Mouse (Mus musculus) midbrain, embryonic 14.5 days (tissue): ENCODE results near the gene Iqcf3. TPM values are rescaled to one million over a fixed set of nuclear protein-coding genes. Genes with fewer than 3 reads are reported as not detected.

Source experiments
- ATAC-seq: fragments of 200-750 bp; cut with Nextera tagmentation; 2 replicates; pipeline ENCODE4 v1.8.0; 2017; ENCODE audit warnings: moderate number of reproducible peaks, moderate library complexity; ENCODE audit not compliant: low FRiP score, low TSS enrichment
- DNase-seq: peaks from one replicate; pipeline ENCODE4 v3.0.0-alpha.2; 2015
- H3K27ac ChIP-seq: fragments of 300-500 bp; sonication (generic); replicated peaks from 2 replicates; pipeline ENCODE4 v1.5.1; 2014; ENCODE audit warnings: mild to moderate bottlenecking, low read depth, low read length, moderate library complexity
- H3K27me3 ChIP-seq: fragments of 300-500 bp; sonication (generic); 2 replicates; pipeline ENCODE4 v1.6.1; 2014; ENCODE audit warnings: low read length, control low read depth, mixed read lengths; ENCODE audit not compliant: control insufficient read depth, insufficient read depth
- H3K36me3 ChIP-seq: fragments of 300-500 bp; sonication (generic); 2 replicates; pipeline ENCODE4 v1.6.1; 2014; ENCODE audit warnings: low read length, control low read depth; ENCODE audit not compliant: control insufficient read depth, insufficient read depth
- H3K4me1 ChIP-seq: fragments of 300-500 bp; sonication (generic); 2 replicates; pipeline ENCODE4 v1.6.1; 2014; ENCODE audit warnings: mild to moderate bottlenecking, antibody characterized with exemption, low read length, control low read depth; ENCODE audit not compliant: control insufficient read depth, insufficient read depth
- H3K4me2 ChIP-seq: fragments of 300-500 bp; sonication (generic); 2 replicates; pipeline ENCODE4 v1.6.1; 2014; ENCODE audit warnings: mild to moderate bottlenecking, low read length, moderate library complexity
- H3K4me3 ChIP-seq: fragments of 300-500 bp; sonication (generic); replicated peaks from 2 replicates; pipeline ENCODE4 v1.5.1; 2014; ENCODE audit warnings: low read depth, low read length
- H3K9ac ChIP-seq: fragments of 300-500 bp; sonication (generic); replicated peaks from 2 replicates; pipeline ENCODE4 v1.6.1; 2014; ENCODE audit warnings: mild to moderate bottlenecking, low read length, moderate library complexity
- H3K9me3 ChIP-seq: fragments of 300-500 bp; sonication (generic); 2 replicates; pipeline ENCODE4 v1.6.1; 2016; ENCODE audit warnings: low read length, control low read depth, mixed read lengths; ENCODE audit not compliant: control insufficient read depth
- WGBS: fragments of 180-500 bp; shearing (Covaris S2); extraction: QIAGEN DNeasy Blood & Tissue Kit; methylation state at CpG from one replicate; pipeline ENCODE4 v1.1.7; 2014; 5-methylcytosine and 5-hydroxymethylcytosine counted together
- polyA plus RNA-seq: library from polyadenylated mRNA; unstranded; fragments of >200 nt; fragmentation: Nextera tagmentation; extraction: Ambion mirVana; gene quantifications from 2 replicates; pipeline ENCODE4 v1.2.1, GENCODE M21; 2014

The Iqcf3 gene
- polyA plus RNA-seq, 1 experiment from 2014 or later: not detected

- 83% methylated on average over 9 of the region's 9 CpGs for WGBS
- Histone ChIP-seq H3K27me3 (no peaks in the 10 kb centered on the region), H3K4me2 (peak overlapping the region; percentile 95), H3K27ac (no peak overlapping the region), H3K9me3 (no peaks in the 10 kb centered on the region), H3K4me3 (peak overlapping the region; percentile 66), H3K36me3 (peaks cover 26% of the 10 kb centered on the region), H3K9ac (peak overlapping the region; percentile 62), H3K4me1 (peaks cover 12% of the 10 kb centered on the region)
- ATAC-seq (no peak), DNase-seq (no peak)
Observed at GRCm38 (mm10) chr9:106478101-106478500, 83.3 kb downstream of the Iqcf3 start.

DNA sequence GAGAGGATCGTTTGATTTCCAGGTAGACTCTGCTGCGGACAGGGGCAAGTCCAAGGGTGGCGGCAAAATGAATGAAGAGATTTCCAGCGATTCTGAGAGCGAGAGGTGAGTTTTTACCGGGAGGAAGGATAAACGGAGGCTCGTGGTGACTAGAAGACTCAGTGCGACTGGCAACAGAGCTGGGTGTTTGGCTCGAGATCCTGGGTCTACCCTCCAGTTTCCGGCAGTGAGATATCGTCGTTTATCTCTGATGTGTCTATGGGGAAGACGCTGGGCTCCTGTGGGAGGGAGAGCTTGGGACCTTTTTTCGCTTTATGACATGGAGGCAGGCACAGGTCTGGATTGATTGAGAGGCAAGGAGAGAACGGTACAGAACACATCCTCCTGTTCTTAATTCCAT lies 83.8 kb downstream of the Iqcf3 start:
- peak overlapping the region; percentile 62 for H3K9ac ChIP-seq
- ATAC-seq: no peak
- no peaks in the 10 kb centered on the region for H3K9me3 ChIP-seq

DNA sequence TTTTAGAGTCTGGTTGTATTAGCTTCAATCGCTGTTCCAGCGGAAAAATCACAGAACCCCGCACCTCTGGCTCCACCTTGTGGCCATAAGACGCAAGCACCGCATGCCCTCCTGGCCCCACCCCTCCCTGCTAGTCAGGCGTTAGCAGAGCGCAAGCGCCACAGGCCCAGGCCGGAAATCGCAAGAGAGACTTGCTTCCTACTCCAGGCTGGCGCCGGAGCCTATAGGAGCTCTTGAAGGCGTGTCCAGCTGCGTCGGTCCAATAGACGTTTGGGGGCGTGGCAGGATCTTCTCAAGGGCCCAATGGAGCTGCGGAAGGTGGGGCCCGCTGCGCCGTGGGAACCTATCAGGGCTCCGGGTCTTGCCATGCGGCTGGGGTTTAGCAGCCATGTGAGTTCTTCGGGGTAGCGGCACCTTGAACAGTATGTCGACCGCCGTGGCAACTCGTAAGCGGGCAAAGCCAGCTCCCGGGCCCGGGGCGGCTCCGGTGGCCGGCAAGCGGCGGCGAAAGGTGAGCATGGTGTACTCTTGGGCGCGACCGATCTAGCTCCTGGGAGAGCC lies 84.4 kb downstream of the Iqcf3 start, which contains the start of gene Parp3:
Parp3 (minus strand) TSS at position 26 of the 561 bp plus-strand sequence.
- H3K27ac ChIP-seq: 0 out of 2 replicates have a peak within 1 kb of the TSS, but pooled peaks have one; percentile 26
- H3K4me2 ChIP-seq: peak within 1 kb of the TSS; percentile 95
- H3K9ac ChIP-seq: peak within 1 kb of the TSS; percentile 62
- WGBS: under 1% methylated on average over 41 of the region's 41 CpGs
- no peaks in the 10 kb centered on the region for H3K9me3 ChIP-seq
- H3K4me1 ChIP-seq: peaks cover 12% of the 10 kb centered on the region
- H3K4me3 ChIP-seq: peak within 1 kb of the TSS; percentile 66
- peaks cover 19% of the 10 kb centered on the region; the same call in 1 of the 2 replicates for H3K36me3 ChIP-seq
- no peaks in the 10 kb centered on the region for H3K27me3 ChIP-seq
- DNase-seq (peak; percentile 100), ATAC-seq (peak; percentile 97)

More for the DNA sequence above, 83.8 kb downstream of the Iqcf3 start:
- Histone ChIP-seq H3K4me1 (peaks cover 12% of the 10 kb centered on the region), H3K36me3 (peaks cover 21% of the 10 kb centered on the region), H3K4me2 (peak overlapping the region; percentile 95), H3K27me3 (no peaks in the 10 kb centered on the region), H3K4me3 (peak overlapping the region; percentile 66), H3K27ac (no peak overlapping the region)
- 6% methylated on average over 16 of the region's 16 CpGs for WGBS
- no peak for DNase-seq

GRCm38 (mm10) chr9:106476002-106476923 lies 85.2 kb downstream of the Iqcf3 start:
- Histone ChIP-seq H3K4me1 (peaks cover 12% of the 10 kb centered on the region), H3K27ac (0 out of 2 replicates have a peak overlapping the region, but pooled peaks have one; percentile 26), H3K9me3 (no peaks in the 10 kb centered on the region), H3K9ac (no peak overlapping the region; the same call in 1 of the 2 replicates), H3K27me3 (no peaks in the 10 kb centered on the region), H3K4me2 (peak overlapping the region; percentile 33; the same call in 1 of the 2 replicates), H3K36me3 (peaks cover 12% of the 10 kb centered on the region; the same call in 1 of the 2 replicates), H3K4me3 (peak overlapping the region; percentile 66)
- DNase-seq (no peak), ATAC-seq (no peak; the same call in 1 of the 2 replicates)
- WGBS: 39% methylated on average over 16 of the region's 16 CpGs

DNA sequence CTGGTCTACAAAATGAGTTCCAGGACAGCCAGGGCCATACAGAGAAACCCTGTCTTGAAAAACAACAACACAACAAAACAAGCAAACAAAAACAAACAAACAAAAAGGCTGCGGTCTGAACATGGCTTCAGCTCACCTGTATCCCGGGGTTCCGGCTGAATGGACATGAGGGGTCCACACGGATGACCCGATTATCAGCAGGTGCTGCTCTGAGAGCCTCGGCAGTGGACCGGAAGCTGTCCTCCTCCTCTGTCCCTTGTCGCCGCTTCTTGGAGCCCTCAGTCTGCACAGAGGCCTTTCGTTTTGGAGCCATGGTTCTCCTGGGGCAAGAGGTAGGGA lies 85.8 kb downstream of the Iqcf3 start, which contains the start of gene Rrp9:
Rrp9 (plus strand) TSS at position 301 of the 339 bp plus-strand sequence.
- H3K27ac ChIP-seq: 0 out of 2 replicates have a peak within 1 kb of the TSS, but pooled peaks have one; percentile 26
- WGBS: 87% methylated on average over 10 of the region's 10 CpGs
- ATAC-seq: no peak
- H3K4me3 ChIP-seq: peak within 1 kb of the TSS; percentile 66
- H3K9me3 ChIP-seq: no peaks in the 10 kb centered on the region
- H3K4me1 ChIP-seq: peaks cover 12% of the 10 kb centered on the region
- no peak within 1 kb of the TSS; the same call in 1 of the 2 replicates for H3K9ac ChIP-seq
- H3K4me2 ChIP-seq: peak within 1 kb of the TSS; percentile 33; the same call in 1 of the 2 replicates
- H3K27me3 ChIP-seq: no peaks in the 10 kb centered on the region
- H3K36me3 ChIP-seq: peaks cover 6% of the 10 kb centered on the region; the same call in 1 of the 2 replicates
- DNase-seq: no peak

- H3K4me2 ChIP-seq: no peak overlapping the region
- DNase-seq: no peak
- H3K9ac ChIP-seq: no peak overlapping the region
- no peaks in the 10 kb centered on the region for H3K27me3 ChIP-seq
- H3K4me3 ChIP-seq: no peak overlapping the region
- WGBS: 63% methylated on average over 7 of the region's 7 CpGs
- no peaks in the 10 kb centered on the region for H3K9me3 ChIP-seq
- H3K4me1 ChIP-seq: peaks cover 12% of the 10 kb centered on the region
- H3K27ac ChIP-seq: no peak overlapping the region
- no peak for ATAC-seq
- 0 out of 2 replicates have a peak, but pooled peaks cover under 1% of the 10 kb centered on the region for H3K36me3 ChIP-seq
Observed at GRCm38 (mm10) chr9:106475046-106475445, 86.4 kb downstream of the Iqcf3 start.

DNA sequence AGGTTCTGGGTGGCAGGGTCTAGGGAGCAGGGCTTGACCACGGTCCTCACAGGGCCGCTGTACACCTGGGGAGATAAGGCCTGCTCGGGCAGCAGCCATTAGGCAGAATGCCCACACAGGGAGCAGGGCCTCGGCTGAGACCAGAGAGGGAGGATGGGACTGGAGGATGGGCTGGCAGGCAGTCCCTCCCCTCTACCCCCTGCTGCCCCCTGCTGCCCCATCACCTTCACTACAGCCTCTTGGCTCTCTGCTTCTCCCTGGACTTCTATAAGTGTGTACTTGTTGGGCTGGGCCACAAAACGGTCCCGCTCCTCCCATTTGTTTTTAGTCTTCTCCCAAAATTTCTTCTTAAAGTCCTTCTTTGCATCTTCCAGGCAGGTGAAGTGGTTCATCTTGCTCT lies 87.0 kb downstream of the Iqcf3 start:
- Histone ChIP-seq H3K27me3 (no peaks in the 10 kb centered on the region), H3K9me3 (no peaks in the 10 kb centered on the region), H3K27ac (no peak overlapping the region), H3K4me1 (peaks cover 12% of the 10 kb centered on the region), H3K9ac (0 out of 2 replicates have a peak overlapping the region, but pooled peaks have one; percentile 20), H3K4me2 (no peak overlapping the region), H3K36me3 (no peaks in the 10 kb centered on the region), H3K4me3 (no peak overlapping the region)
- peak; percentile 7; the same call in 1 of the 2 replicates for ATAC-seq
- 3% methylated on average over 6 of the region's 6 CpGs for WGBS
- peak; percentile 70 for DNase-seq

DNA sequence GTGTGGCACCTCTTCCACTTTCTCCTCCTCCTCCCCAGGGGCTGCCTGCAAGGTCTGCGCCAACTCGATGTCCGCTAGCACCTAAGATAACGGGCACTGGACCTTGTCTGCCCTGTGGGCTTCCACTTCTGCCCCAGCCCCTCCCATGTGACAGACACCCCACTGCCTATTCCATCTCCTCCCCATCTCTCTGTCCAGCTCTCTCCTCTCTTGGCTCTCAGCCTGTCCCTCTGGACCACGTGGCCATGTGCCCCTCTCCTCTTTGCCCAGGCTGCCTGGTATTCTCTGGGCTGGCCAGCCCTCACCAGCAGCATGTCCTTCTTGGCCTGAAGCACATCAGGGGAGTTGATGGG lies 87.7 kb downstream of the Iqcf3 start:
- Histone ChIP-seq H3K36me3 (no peaks in the 10 kb centered on the region), H3K4me2 (no peak overlapping the region), H3K9ac (0 out of 2 replicates have a peak overlapping the region, but pooled peaks have one; percentile 20)

More for the DNA sequence above, 87.7 kb downstream of the Iqcf3 start:
- WGBS: 72% methylated on average over 5 of the region's 5 CpGs
- H3K4me1 ChIP-seq: peaks cover 12% of the 10 kb centered on the region
- H3K9me3 ChIP-seq: no peaks in the 10 kb centered on the region
- DNase-seq: no peak
- no peak for ATAC-seq
- no peak overlapping the region for H3K4me3 ChIP-seq
- H3K27ac ChIP-seq: no peak overlapping the region
- H3K27me3 ChIP-seq: no peaks in the 10 kb centered on the region
